Mouse (Mus musculus): ENCODE results near the gene Isca1.

The Isca1 gene

DNA sequence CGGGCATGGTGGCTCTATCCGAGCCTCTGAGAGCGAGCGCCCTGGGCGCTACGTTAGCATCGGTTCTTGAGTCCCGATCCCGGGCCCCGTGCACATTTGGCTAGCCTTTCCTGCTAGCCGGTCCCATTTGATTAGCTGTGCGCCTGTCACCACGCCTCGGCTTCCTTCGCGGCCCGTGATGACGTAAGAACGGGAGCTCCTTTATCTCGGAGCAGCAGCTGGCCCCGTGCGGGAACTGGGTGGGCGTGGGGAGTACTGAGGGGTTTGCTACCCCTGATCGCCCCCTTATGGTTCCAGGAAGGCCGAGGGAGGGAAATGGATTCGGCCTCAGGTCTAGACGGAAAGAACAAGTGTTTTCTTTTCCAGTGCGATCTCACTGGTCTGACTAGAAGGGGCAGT lies 553 bp upstream of the Isca1 start:
- POLR2A ChIA-PET, result interaction anchor here (0.5 to 6.9 kb wide), 116 partner anchors 9 to 1642 kb away, joined by 3 to 93 read pairs (median 5); partner anchors contain the start of genes Tut7 (in 3 of the 4), 1700014D04Rik (in 2 of the 4), Agtpbp1 (in 2 of the 4) and Gas1 (in 2 of the 4)
- CTCF ChIA-PET, result interaction anchor here (0.6 to 2.8 kb wide), 25 partner anchors 9 to 1621 kb away, joined by 3 to 25 read pairs (median 4); partner anchors contain the start of gene Spata31d1a (in 1 of the 4)

DNA sequence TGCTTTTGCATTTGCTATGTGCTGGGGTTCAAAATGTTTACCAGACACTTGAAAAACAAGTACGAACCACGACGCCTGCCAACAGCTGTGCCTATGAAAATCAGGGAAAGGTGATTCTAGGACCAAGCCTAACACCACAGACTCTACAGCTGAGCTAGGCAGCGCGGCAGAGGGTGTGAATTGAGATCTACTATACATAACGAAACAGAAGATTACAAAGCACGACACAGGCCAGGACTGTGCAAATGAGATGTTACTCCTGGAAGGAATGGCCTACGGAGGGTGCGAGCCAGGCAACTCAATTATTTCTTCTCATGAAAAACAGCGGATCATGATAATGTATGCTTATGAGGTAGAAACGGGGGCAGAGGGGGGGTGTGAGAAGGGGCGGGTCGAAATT lies 1.1 kb downstream of the Isca1 start:
- ChIA-PET CTCF (no interaction called here), POLR2A (interaction anchor here in 3 of 4 experiments (0.6 to 6.9 kb wide), 22 partner anchors 9 to 1142 kb away, joined by 3 to 93 read pairs (median 12); partner anchors contain the start of genes 1700014D04Rik (in 1 of the 3), Agtpbp1 (in 1 of the 3), Gm49354 (in 1 of the 3) and Naa35 (in 1 of the 3))

GRCm38 (mm10) chr13:59766786-59767515 lies 2.7 kb downstream of the Isca1 start:
- POLR2A ChIA-PET, result interaction anchor here in 3 of 4 experiments (0.5 to 6.9 kb wide), 17 partner anchors 8 to 844 kb away, joined by 3 to 93 read pairs (median 4); partner anchors contain the start of genes 1700014D04Rik (in 1 of the 3), Gm49354 (in 1 of the 3) and Spata31d1d (in 1 of the 3)

DNA sequence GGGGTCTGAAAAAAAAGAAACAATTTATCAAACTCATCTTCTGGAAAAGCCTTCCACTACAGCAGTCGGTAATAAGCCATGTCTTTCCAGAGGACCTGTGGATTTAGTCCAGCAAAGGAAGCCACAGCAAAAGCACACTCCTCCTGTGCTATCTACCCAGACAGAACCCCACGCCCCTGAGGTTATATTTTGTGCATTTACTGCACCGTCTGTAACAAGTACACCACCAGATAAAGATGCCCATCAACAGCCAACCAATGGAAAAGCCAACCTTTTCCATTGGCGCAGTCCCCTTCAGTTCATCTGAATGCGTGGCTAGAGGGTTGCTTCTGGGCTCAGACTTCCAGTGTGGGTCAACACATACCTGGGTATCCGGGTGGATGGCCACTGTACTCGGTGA lies 6.8 kb downstream of the Isca1 start:
- POLR2A ChIA-PET, result interaction anchor here in 1 of 4 experiments (0.6 to 1.1 kb wide), 2 partner anchors 18 to 55 kb away, joined by 3 to 4 read pairs; no protein-coding TSS in a partner anchor
- CTCF ChIA-PET, result no interaction called here

More at GRCm38 (mm10) chr13:59766786-59767515, 2.7 kb downstream of the Isca1 start:
- CTCF ChIA-PET, result interaction anchor here in 3 of 4 experiments (0.5 to 0.6 kb wide), 5 partner anchors 25 to 392 kb away, joined by 3 to 5 read pairs (median 3); no protein-coding TSS in a partner anchor

GRCm38 (mm10) chr13:59756906-59757305 lies 12.7 kb downstream of the Isca1 start:
- POLR2A ChIA-PET, result interaction anchor here in 2 of 4 experiments (0.6 to 5.7 kb wide), 9 partner anchors 10 to 99 kb away, joined by 3 to 50 read pairs (median 7); partner anchors contain the start of genes Isca1 (in 2 of the 2) and Golm1 (in 1 of the 2)
- CTCF ChIA-PET, result interaction anchor here in 1 of 4 experiments (1.1 kb wide), 1 partner anchor 13 kb away, joined by 3 read pairs; the partner anchor contains the start of gene Isca1

DNA sequence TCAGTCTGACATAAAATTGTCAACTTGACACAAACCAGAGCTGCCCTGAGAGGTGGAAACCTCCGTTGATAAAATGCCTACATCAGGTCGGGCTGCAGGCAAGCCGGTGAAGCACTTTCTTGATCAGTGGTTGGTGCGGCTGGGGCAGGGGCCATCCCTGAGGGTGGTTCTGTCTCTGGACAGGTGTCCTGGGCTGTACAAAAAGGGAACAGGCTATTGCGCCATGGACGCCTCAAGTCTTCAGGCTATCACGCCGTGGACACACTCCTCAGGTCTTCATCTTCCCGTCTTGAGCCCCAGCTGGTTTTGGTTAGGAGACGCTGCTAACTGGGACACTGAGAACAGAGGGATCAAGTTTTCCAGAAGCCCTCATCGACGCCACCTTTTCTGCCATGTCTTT lies 19.3 kb downstream of the Isca1 start:
- POLR2A ChIA-PET, result interaction anchor here in 1 of 4 experiments (0.9 to 2.3 kb wide), 4 partner anchors 9 to 116 kb away, joined by 3 to 8 read pairs (median 4); partner anchors contain the start of gene Isca1

GRCm38 (mm10) chr13:59746711-59747110 lies 22.9 kb downstream of the Isca1 start, which contains the start of gene 1700014D04Rik:
1700014D04Rik (minus strand) TSS chr13:59746752.
- ChIA-PET CTCF (interaction anchor here in 2 of 4 experiments (1.2 to 1.3 kb wide), 2 partner anchors 12 to 17 kb away, joined by 3 to 6 read pairs; no protein-coding TSS in a partner anchor), POLR2A (interaction anchor here in 3 of 4 experiments (0.6 to 6.5 kb wide), 11 partner anchors 12 to 187 kb away, joined by 3 to 28 read pairs (median 6); partner anchors contain the start of gene Isca1 (in 2 of the 3))

More for the DNA sequence above, 19.3 kb downstream of the Isca1 start:
- CTCF ChIA-PET, result interaction anchor here in 2 of 4 experiments (0.6 kb wide), 2 partner anchors 169 to 421 kb away, joined by 3 to 7 read pairs; no protein-coding TSS in a partner anchor

- ChIA-PET POLR2A (interaction anchor here in 3 of 4 experiments (0.6 to 6.5 kb wide), 17 partner anchors 12 to 407 kb away, joined by 3 to 28 read pairs (median 4); partner anchors contain the start of gene Isca1 (in 3 of the 3)), CTCF (interaction anchor here in 3 of 4 experiments (0.8 to 1.3 kb wide), 5 partner anchors 11 to 24 kb away, joined by 3 to 6 read pairs (median 3); no protein-coding TSS in a partner anchor)
Measured at GRCm38 (mm10) chr13:59746164-59746563, 23.4 kb downstream of the Isca1 start.

DNA sequence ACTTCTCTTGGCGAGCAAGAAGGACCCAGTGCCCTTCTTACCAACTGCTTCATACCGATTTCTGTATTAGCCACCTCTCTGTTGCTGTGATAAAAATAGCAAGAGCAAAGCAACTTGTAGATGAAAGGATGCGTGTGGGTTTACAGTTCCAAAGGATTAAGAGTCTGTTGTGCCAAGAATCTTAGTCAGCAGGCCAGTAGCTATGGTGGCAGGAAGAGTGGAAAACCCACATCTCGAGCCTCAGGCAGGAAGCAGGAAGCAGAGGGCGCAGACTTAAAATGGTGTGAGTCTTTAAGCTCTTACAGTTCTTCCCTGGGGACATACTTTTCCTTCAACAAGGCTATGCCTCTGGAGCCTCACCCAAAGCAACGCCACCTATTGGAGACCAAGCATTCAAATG lies 24.1 kb downstream of the Isca1 start:
- ChIA-PET POLR2A (interaction anchor here in 3 of 4 experiments (0.5 to 6.5 kb wide), 12 partner anchors 11 to 1144 kb away, joined by 3 to 28 read pairs (median 4); partner anchors contain the start of gene Isca1 (in 3 of the 3)), CTCF (interaction anchor here in 3 of 4 experiments (0.8 to 1.3 kb wide), 5 partner anchors 10 to 25 kb away, joined by 3 to 6 read pairs (median 3); no protein-coding TSS in a partner anchor)

GRCm38 (mm10) chr13:59741697-59742096 lies 27.9 kb downstream of the Isca1 start:
- ChIA-PET POLR2A (interaction anchor here in 2 of 4 experiments (0.7 to 6.5 kb wide), 6 partner anchors 8 to 85 kb away, joined by 3 to 28 read pairs (median 3); partner anchors contain the start of gene Isca1 (in 1 of the 2)), CTCF (interaction anchor here in 3 of 4 experiments (0.6 to 1.3 kb wide), 6 partner anchors 11 to 239 kb away, joined by 3 to 5 read pairs (median 3); no protein-coding TSS in a partner anchor)

- CTCF ChIA-PET, result interaction anchor here in 3 of 4 experiments (0.6 to 1.3 kb wide), 8 partner anchors 10 to 239 kb away, joined by 3 to 5 read pairs (median 3); no protein-coding TSS in a partner anchor
Measured at GRCm38 (mm10) chr13:59741096-59741495, 28.5 kb downstream of the Isca1 start.

DNA sequence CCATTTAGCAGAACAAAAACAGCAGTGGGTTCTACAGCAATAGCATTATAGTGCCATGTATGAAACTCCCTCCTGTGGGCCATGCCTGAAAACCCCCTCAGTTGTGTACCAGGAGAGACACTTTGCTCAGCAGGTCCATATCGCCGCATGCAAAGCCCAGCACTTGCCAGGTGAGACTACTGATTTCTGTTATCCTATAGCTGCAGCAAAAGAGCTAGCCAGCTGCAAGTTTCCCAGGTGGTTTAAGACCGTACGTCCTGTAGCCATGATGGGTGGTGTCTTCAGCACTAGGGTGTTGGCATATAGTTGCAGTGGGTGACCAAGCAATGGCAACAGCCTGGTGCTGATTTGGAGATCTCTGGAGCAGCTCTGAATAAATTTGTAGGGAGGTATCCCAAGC lies 30.2 kb downstream of the Isca1 start:
- POLR2A ChIA-PET, result interaction anchor here in 2 of 4 experiments (1.1 to 1.5 kb wide), 3 partner anchors 9 to 13 kb away, joined by 3 to 4 read pairs (median 3); no protein-coding TSS in a partner anchor
- CTCF ChIA-PET, result interaction anchor here in 2 of 4 experiments (0.6 to 0.9 kb wide), 2 partner anchors 10 to 29 kb away, joined by 3 read pairs; partner anchors contain the start of gene Spata31d1a (in 1 of the 2)

More at GRCm38 (mm10) chr13:59741096-59741495, 28.5 kb downstream of the Isca1 start:
- POLR2A ChIA-PET, result interaction anchor here in 2 of 4 experiments (0.8 to 6.5 kb wide), 7 partner anchors 9 to 84 kb away, joined by 3 to 28 read pairs (median 3); partner anchors contain the start of genes Isca1 (in 1 of the 2) and Spata31d1a (in 1 of the 2)

DNA sequence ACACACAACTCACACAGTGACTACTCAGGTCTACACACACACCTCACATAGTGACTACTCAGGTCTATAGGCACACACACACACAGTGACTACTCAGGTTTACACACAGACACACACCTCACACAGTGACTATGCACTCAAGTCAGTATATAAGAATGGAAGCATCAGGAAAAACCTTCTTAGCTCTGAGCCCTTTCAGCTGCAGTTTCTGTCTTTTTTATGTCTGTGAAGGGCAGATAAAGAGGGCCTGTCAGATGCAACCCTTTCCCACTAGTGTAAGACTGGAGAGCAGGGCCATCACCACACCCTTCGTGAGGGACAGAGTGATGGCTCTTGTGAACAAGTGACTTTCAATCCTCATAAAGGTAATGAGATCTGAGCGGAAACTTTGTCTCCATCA lies 31.2 kb downstream of the Isca1 start:
- CTCF ChIA-PET, result interaction anchor here in 2 of 4 experiments (0.6 to 1.2 kb wide), 3 partner anchors 29 to 323 kb away, joined by 3 read pairs; partner anchors contain the start of gene Spata31d1a (in 1 of the 2)
- POLR2A ChIA-PET, result interaction anchor here in 1 of 4 experiments (1.4 kb wide), 1 partner anchor 8 kb away, joined by 3 read pairs; no protein-coding TSS in a partner anchor

DNA sequence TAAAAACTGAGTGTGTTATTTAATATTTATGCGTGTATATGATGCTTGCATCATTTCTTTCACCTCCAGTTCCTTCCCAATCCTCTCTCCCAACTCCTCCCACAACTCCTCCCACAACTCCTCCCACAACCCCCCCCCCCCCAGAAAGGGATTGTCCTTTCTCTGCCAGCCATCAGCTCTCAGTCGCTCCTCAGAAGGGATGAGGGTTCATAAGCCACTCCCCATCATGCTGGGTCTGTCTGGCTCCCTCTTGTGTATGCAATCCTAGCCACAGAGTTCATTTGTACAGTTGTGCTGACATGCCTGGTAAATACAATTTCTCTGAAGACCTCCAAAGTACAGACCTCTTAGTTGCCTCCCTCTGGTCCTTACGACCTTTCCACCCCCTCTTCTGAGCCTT lies 34.4 kb downstream of the Isca1 start:
- CTCF ChIA-PET, result interaction anchor here in 2 of 4 experiments (0.6 to 1.9 kb wide), 8 partner anchors 9 to 71 kb away, joined by 3 to 9 read pairs (median 4); partner anchors contain the start of genes Spata31d1a (in 2 of the 2), 1700014D04Rik (in 1 of the 2) and Isca1 (in 1 of the 2)

DNA sequence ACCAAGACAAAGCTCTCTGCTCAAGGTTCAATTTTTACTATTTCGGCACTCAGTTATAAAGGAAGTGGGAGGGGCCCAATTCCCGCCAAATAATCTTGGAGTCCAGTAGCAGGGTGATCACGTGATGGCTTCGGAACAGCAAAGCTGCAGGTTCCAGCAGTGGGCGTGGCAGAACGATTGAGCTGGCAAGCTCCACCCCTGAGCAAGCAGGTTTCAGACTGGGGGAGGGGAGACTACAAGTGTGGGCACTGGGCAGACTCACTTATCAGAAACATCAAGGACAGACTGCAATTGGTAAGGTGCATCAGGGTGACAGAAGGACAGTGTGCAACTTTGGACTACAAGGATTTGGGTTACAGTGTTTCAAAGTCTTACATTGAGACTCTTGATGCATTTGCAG lies 35.3 kb downstream of the Isca1 start:
- POLR2A ChIA-PET, result interaction anchor here (0.5 to 2.6 kb wide), 26 partner anchors 9 to 1245 kb away, joined by 3 to 17 read pairs (median 4); partner anchors contain the start of genes Isca1 (in 3 of the 4), Spata31d1a (in 2 of the 4), 1700014D04Rik (in 1 of the 4) and Golm1 (in 1 of the 4)

More for the DNA sequence above, 34.4 kb downstream of the Isca1 start:
- POLR2A ChIA-PET, result interaction anchor here (0.6 to 2.6 kb wide), 16 partner anchors 9 to 615 kb away, joined by 3 to 17 read pairs (median 4); partner anchors contain the start of genes Isca1 (in 3 of the 4), 1700014D04Rik (in 1 of the 4) and Spata31d1a (in 1 of the 4)

GRCm38 (mm10) chr13:59733936-59734335 lies 35.7 kb downstream of the Isca1 start:
- ChIA-PET CTCF (interaction anchor here in 3 of 4 experiments (0.6 to 1.9 kb wide), 5 partner anchors 12 to 638 kb away, joined by 3 to 6 read pairs (median 3); partner anchors contain the start of gene Spata31d1a (in 1 of the 3)), POLR2A (interaction anchor here in 3 of 4 experiments (0.6 to 2.6 kb wide), 23 partner anchors 9 to 101 kb away, joined by 3 to 17 read pairs (median 4); partner anchors contain the start of genes Isca1 (in 3 of the 3), 1700014D04Rik (in 2 of the 3), Spata31d1a (in 2 of the 3) and Golm1 (in 1 of the 3))

More for the DNA sequence above, 35.3 kb downstream of the Isca1 start:
- CTCF ChIA-PET, result interaction anchor here (0.6 to 1.9 kb wide), 7 partner anchors 12 to 637 kb away, joined by 3 to 6 read pairs (median 3); partner anchors contain the start of genes Spata31d1a (in 2 of the 4) and Isca1 (in 1 of the 4)
